Mouse (Mus musculus) adrenal gland, adult (tissue): ENCODE measurements around the gene Exo5.

Experiments
- DNase-seq, 2 experiments: peaks; one replicate each; pipeline ENCODE4 v3.0.0; 2022 to 2023; ENCODE audit warnings: low spot score in 1 of 2; ENCODE audit not compliant: inconsistent age in 2 of 2

Exo5 gene

GRCm38 (mm10) chr4:120875961-120876360 lies 48.9 kb downstream of the Exo5 start:
- DNase-seq, result no peak
